Mouse (Mus musculus): ENCODE data around the gene Rbbp7.
A peak's percentile ranks its signal among the peaks of the same experiment; 100 is the strongest.
"Not testable (repeated sequence)": the region's sequence is repeated elsewhere in the genome, so short reads cannot be mapped to it uniquely, and the experiment has no call there.

Rbbp7 gene

DNA sequence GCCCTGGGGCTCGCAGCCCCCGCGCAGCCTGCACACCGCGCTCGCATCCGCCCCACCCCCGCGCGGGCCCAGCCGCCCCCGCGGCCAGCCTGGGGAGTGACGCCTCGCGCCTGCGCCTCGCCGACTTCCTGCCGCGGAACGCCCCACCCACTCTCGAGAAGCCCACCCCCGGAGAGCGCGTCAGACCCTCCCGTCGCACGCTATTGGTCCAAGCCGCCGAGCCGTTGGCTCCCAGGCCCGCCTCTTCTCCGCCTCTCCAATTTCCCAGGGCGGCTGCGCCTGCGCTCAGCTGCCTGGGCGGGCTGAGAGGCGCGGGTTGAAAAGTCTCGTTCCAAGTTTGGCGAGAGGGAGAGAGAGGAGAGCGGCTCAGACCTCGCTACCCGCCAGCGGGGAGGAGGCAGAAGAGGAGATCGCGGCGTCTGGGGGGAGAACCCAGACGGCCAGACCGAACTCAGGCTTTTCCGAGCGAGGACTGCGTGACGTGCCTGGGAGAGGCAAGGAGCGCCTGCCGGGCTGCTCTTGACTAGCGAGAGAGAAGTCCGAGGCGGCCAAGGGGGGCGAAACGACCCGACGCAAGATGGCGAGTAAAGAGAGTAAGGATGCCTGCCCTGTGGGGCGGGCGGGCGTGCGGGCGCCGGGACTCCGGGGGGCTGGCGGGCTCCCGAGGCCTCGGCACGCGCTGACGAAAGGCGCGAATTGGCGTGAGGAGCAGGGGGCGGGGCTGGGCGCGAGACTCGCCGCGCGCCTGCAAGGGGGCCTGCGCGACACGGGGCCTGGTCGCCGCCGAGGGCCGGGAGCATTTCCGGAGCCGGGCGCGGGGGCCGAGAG is at the start of gene Rbbp7:
Rbbp7 (plus strand) TSS at position 288 of the 828 bp plus-strand sequence.
- peak; percentile 90 to 91 for DNase-seq

DNA sequence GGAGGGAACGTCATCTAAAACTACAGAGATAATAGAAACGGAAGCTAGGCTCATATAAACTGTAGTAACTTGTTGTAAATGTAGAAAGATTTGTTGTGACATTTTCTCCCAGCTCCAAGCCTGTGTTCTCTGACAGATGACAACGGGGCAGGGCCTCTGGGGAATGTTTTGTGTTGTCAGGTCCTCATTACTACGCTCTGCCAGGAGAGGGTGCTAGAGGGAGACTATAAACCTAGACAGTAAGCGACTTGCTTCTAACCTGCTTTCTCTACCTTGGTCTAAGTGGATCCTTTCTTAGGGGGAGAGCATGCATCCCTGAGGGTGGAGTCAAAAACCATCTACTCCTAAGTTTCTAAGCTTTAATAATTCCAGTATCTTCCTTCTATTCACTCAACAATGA is 42.4 kb upstream of the Rbbp7 start:
- peak; percentile 50 to 56 for DNase-seq

DNA sequence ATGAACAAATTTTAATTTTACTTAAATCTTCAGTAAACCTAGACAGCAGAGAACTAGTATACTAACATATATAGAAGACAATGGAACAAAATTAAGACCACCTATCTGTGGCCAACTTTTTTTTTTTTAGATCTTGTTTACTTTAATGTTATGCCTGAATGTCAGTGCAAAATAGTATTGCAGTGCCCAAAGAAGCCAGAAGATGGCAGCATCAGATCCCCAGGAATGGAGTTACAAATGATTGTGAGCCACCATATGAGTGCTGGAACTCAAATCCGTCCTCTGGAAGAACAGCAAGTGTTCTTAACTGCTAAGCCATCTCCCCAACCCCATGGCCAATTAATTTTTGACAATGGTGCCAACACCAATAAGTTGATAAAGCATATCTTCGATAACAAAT is 40.6 kb upstream of the Rbbp7 start:
- DNase-seq, result peak; percentile 34 to 57

DNA sequence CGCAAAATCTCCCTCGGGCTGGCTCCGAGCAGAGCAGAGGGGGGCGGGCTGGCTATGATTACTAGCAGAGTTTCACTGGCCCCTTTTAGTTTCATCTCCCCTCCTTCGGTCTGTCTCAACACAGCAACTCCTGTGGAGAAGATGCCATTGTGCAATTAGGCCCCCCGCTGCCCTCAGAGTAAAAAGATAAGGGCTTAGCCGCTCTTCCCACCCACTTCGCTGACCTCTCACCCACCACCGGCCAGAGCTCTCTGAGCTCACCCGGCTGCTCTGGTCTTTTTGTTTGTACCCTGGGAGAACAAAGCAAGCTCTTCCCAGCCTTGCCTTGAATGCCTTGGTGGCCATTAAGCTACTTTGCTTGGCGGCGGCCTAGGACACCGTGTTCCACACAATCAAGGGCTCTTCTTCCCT is 32.8 kb upstream of the Rbbp7 start:
- no peak for DNase-seq

DNA sequence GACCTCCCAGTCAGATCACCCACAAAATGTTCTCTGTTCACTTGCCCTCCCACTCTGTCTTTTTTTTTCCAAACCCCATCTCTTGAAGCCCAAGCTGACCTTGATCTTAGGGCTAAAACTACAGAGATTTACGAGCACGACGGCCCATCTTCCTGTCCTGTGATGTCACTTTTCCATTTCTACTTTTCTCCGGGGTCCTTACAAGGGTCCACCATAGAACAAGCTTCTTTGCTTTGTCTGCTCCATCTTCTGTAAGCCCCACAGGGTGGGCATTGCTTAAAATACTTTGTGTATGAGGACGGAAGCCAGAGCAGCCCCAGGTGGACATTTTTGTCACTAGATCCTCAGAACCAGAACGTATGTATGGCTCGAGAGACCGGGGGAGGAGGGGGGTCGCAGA is 32.4 kb upstream of the Rbbp7 start:
- no peak for DNase-seq

DNA sequence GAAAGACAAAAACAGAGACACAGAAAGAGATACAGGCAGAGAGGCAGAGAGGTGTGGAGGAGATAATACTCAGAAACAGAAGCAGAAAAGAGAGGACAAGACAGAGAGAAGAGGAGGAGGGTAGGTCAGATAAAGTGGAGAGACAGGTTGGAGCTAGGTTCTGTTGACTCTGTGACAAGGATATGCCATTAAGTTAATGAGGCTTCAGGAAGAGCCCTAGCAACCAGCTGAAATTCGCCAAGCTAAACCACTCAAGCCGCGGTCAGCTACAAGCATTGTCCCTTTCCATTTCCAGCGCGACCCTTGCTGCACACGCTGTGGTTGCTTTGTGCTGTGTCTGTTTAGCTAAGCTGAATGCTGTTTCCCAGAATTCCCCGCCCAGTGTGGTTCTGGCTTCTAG is 32.0 kb upstream of the Rbbp7 start:
- no peak for DNase-seq

DNA sequence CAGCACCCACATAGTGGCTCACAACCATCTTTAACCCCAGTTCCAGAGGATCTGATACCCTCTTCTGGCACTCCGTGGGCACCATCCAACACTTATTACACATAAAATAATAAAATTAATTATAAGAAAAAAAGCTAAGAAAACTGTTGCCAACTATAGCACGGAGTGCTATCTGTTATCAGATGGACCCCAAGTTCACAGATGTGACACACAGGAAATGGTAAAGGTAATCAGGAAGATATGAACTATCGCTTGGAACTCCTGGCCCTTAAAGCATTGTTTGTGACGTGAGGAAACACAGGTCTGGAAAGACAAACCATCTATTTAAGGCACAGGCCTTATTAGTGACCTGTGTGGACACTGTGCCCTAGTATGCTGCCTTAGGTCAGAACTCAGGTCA is 30.2 kb upstream of the Rbbp7 start:
- no peak for DNase-seq

DNA sequence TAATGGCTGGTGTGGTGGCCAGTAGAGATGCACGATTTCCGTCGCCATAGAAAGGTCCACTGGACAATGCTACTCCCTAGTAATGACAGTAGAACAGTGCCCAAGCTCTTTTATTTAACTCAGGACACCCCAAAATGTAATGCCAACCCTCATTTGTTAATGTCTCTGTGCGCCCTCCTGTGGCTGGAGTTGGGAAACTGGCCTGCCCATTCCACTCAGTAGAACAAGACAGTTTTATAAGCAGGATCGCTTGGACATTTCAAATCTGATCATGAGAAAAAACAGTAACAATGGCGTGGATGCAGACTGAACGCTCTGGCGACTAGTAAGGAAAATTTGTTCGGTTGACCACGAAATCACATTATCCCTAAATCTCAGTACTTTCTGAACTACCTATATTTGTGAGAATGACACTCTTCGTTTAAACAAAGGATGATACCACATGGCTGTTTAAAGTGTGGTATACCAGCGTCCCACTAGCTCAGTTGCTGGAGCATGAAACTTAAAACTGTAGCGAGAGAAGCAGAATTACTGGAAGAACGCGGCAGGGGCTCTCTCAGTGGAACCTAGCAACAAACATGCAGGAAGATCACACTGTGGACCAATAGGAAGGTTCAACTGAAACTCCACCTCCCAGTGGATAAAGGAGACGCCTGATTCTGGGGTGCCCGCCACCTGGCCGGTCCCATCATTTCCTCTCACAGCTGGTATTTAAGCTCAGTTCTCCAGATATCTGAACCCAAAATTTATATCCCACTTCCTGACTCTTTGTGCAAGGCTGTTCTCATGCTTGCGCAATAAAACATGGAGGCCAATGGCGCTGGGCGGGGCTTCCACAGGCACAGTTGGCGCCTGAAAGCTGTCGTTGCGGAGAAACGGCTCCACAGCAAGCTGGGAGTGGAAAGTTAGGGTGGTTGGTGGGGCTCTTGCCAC is 24.9 kb upstream of the Rbbp7 start:
- DNase-seq, result peak; percentile 76 to 80

DNA sequence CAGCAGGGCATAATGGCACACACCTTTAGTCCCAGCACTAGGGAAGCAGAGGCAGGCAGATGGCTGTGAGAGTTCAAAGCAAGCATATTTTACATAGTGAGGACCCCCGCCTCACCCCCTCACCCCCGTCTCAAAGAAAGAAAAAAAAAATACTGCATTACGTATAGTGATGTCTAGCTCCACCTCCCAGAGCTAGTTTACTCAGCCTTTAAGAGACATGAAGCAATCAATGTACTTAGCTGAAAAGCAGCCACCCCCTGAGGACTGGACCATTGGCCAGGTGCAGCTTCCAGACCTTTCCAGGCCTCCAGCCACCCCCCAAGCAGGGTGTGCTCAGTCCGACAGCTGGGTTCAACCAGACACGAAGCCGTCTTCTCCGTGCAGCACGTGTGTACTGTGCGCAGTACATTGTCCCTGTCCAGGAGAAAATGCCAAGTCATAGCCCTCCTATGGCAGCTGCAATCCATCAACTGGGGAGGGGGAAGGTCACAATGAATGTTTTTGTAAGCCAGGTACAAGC is 24.0 kb upstream of the Rbbp7 start:
- peak; percentile 7 to 28 for DNase-seq

DNA sequence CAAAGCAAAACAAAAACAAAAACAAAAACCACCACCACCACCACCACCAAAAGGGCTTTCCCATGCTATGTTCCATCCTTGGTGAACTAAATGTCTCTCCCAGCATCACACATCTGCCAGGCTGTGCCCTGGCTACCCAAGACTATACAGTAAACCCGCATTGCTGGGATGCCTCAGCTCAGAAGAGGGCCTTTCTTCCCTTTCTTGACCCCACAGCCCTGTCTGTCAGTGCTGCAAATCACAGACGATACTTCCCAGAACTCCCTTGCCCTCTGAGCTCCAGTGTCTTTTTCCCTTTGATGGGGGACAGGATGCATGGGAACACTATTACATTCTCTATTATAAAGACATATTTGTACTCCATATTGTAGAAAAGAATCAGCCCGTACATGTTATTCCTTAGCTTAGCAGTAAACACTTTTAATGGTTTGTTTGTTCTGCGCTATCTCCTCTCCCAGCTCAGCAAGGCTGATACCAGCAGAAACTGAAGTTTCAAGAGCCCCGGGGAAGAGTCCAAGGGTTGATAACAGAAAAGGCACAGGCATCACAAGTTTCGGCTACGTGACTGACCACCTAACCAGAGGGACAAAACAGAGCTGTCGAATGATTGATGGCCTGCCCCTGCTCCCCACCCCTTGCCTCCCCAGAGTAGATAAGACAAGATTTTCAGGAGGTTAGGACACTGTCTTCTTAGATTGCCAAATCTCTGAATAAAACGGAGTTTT is 11.3 kb upstream of the Rbbp7 start:
- DNase-seq, result no peak

DNA sequence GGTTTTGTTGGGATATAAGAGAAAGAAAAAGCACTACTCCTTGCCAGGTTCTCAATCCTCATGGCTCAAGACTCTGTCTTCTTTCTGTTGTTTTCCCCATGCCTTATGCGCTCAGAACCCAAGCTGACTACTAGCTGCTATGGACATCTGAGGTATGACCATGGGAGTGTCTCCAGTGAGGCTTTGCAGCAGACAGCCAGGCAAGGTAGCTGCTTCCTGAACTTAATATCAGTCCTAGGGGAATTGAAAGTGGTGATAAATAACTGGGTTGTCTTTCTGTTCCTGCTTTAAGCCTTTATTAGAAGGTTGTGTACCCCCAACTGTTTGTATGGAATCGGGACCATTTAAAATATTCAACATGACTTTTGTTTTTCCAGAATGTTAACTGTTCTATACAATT is 7.8 kb upstream of the Rbbp7 start:
- DNase-seq, result no peak

DNA sequence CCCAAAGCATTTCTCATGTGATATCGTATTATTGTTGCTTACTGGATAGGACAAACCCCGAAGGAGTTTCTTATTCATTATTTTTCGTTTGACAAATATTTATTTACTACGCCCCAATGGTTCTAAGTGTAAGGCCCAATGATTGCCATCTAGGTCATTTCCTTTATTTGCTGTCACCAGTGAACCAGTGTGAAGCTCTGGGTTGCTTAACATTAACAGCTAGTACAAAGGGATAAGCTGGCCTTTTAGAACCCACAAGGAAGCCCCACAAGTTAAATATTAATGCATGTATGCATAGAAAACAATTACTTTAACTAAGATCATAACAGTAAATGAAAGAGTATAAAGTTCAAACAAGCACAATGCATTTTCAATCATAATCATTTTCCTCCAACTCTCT is 5.9 kb upstream of the Rbbp7 start:
- DNase-seq, result no peak

DNA sequence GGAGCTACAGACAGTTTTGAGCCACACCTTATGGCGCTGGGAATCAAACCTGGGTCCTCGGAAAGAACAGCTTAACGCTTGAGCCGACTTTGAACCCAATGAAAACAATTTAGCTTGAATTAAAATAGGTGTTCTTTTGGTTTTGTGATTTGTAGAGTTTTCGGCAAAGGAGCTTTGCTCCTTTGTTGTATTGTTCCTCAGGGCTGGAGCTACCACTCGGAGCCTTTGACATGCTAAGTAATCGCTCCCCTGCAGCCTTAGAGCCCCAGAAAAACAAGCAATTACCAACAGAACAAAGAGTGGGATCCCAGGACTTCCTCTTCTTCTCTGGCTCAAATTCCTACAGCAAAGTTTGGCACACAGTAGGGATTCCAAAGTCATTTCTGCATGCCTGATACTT is 4.1 kb upstream of the Rbbp7 start:
- no peak for DNase-seq

DNA sequence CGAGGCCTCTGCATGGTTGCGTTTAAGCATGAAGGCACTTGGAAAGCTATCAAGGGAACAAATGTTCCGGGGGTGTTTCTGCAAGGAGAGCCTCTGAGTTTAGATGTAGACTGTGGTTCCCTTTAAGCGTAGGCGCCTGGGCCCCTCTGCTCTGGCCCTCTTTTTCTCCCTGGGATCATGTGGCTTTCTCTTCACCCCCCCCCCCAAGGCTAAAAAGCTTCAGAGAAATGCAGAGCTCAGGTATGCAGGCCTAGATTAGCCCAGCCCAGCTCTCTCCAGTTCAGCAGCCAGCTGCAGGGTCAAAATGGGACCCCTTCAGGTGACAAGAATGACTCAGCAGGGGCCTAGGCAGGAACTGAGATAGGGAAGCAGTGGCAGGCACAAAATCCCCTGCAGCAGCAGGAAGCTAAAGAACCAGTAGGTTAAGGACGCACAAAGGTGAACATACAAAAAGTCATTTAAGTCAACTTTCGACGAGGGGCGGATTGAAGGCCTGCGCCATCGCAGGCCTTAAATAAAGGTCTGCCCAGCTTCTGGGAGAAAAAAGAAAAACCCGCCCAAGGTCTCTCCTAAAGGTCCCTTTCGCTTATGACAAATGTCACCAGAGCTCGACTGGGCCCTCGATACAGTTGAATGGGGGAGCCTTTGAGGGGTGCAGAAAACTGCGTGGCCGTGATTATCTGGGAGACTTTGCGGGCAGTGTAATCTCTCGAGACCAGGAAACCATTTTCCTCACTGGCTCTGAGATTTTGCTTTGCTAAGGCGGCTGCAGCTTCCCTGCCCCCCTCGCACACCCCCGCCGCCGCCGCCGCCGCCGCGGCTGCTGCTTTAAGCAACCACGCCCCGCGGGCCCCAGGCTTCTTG is 719 bp upstream of the Rbbp7 start:
- peak in 1 of 2 experiments; percentile 11 for DNase-seq

DNA sequence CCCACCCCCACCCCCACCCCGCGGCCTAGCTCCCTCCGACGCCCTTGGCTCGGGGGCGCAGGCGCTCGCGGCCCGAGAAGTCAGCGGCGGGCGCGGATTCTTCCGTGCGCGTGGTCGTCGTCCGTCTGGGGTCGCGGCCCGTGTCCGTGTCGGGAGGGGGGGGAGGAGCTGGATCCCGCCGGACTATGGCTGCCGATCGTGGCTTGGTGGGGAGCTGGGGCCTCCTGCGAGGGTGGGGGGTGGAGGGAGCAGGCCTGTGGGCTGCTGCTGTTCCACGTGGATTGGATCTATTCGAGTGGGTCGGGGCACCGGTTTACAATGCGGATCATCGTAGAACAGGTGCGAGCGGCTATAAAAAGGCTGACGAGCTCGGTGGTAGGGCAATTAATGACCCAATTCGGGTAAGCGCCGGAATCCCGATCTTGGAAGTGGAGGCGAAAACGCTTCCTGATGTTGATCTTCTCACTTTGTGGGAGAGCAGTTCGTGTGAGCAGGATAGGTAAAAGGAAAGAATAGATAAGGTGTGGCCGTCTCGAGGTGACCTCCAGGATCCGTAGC is 835 bp downstream of the Rbbp7 start:
- DNase-seq, result peak; percentile 30 to 39

DNA sequence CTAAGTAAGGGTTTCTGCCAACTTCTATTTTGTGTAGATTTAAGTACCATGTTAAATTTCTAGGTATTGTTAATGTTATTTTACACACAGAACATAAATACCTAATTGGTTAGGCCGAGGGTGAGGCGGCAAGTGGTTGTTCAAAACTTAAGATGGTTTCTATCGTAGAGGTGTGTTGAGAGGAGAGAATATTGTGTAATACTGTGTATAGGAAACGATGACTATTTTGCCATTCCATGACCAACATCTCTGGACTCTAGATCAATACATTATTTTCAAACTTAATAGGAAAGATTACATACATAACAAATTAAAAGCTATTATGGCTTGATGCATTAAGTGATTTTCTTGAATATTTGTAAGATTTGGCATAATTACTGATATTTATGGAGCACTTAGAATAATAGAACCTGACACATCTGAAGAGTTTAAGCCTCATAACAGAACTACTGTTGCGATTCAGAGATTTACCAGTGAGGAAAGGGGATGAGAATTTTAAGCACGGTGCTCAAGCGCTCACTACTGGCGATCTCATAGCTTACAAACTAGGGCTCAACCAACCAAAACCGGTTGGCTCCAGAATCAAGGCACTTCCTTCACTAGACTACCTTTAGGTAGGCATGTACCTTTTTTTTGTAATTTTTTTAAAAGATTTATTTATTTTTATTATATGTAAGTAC is 1.7 kb downstream of the Rbbp7 start:
- no peak for DNase-seq

DNA sequence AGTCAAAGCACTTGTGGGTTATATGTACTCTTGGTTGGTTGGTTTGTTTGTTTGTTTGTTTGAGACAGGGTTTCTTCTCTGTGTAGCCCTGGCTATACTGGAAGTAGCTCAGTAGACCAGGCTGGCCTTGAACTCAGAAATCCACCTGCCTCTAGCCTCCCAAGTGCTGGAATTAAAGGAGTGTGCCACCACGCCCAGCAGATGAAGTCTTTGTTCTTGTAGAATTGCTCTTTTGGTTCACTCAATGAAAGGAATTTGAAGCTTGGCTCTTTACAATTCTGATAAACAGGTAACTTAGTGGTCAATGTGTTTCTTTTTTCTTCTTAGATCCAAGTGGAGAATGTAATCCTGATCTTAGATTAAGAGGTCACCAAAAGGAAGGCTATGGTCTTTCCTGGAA is 10.5 kb downstream of the Rbbp7 start:
- no peak for DNase-seq

DNA sequence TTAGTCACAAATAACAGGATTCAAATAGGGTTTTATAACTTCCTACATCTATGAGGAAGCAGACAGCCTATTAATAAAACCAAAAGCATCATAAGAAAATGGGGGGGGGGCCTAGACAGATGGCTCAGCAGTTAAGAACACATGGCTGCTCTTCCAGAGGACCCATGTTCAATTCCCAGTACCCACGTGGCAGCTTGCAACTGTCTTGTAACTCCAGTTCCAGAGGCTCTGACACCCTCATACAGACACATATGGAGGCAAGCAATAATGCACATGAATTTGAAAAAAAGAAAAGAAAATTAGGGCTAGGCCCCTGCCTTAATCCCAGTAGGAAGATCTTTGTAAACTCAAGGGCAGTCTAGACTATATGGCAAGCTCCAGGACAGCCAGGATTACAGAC is 28.2 kb downstream of the Rbbp7 start:
- DNase-seq, result no peak

DNA sequence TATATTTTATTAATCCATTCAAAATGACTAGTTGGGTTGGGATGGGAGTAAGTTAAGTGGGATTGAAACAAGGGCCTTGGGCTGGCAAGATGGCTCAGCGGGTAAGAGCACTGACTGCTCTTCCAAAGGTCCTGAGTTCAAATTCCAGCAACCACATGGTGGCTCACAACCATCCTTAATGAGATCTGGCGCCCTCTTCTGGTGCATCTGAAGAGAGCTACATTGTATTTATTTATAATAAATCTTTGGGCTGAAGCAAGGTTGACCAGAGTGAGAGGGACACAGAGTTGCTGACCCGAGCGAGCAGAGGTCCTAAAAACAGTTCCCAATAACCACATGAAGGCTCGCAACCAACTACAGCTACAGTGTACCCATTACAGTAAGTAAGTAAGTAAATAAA is 31.2 kb downstream of the Rbbp7 start:
- not testable (repeated sequence) for DNase-seq

DNA sequence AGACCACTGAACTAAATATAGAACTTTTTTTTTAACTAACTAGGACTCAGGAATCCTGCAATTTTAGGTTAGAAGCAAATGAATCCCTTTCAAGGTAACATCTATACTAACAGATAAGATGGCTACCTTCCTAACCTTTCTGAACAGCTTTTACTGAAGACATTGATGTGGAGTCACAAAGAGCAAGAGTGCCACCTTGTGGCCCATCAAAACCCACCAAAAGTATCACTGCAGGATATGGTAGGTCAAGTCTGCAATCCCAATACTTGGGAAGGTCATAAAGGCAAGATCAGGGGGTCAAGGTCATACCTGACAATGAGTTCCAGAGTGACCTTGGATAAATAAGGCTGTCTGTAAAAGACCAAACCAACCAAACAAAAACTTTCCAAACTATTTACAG is 40.2 kb downstream of the Rbbp7 start:
- peak; percentile 45 to 62 for DNase-seq

DNA sequence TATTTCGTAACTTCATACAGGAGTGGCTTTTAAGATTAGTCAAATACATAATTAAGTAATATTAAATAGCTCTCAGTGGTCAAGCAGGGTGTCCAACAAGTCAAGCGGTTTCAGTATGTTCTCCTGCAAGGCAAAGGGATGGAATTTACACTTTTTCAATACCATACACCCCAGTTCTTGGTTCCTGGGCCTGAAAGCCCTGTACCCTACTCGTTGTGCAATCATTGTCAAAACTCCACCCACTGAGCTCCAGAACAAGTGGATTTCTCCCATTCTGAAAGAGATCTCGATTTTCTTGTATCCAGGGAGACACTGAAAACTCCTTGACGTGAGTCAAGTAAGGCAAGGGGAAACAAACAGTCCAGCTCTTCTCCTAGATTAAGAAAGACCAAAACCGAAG is 67.8 kb downstream of the Rbbp7 start:
- DNase-seq, result peak in 1 of 2 experiments; percentile 4

All from cerebellum, adult 18-20 months (tissue).